Mouse (Mus musculus): ENCODE measurements around the gene Ccdc180.

- TF ChIP-seq POLR2A (IDR thresholded peaks at IDR 0.05; ENCODE audit: control insufficient read depth, low read depth, low read length): no peak
- TF ChIP-seq CTCF (IDR thresholded peaks at IDR 0.05; ENCODE audit: control insufficient read depth, insufficient read depth, insufficient replicate concordance, low read depth, low read length): no peak
These were observed 76.6 kb downstream of the Ccdc180 start for GRCm38 (mm10) chr4:45966716-45967115.
